Mouse (Mus musculus) bone marrow, adult 2 months (tissue): ENCODE measurements around the gene Aup1.

Experiments used
- CTCF ChIP-seq: fragments of 200-500 bp; IDR thresholded peaks from 2 replicates; pipeline ENCODE4 v1.5.1; 2011; ENCODE audit warnings: low read length, control low read depth; ENCODE audit not compliant: control insufficient read depth, insufficient read depth
- POLR2A ChIP-seq: fragments of 200-500 bp; IDR thresholded peaks from 2 replicates; pipeline ENCODE4 v1.6.1; 2011; ENCODE audit warnings: low read depth, mild to moderate bottlenecking, control low read depth, low read length, borderline replicate concordance; ENCODE audit not compliant: control insufficient read depth

- TF ChIP-seq CTCF (no peak), POLR2A (no peak)
These were observed 33.0 kb downstream of the Aup1 start for GRCm38 (mm10) chr6:83087205-83087925.
